Mouse (Mus musculus): ENCODE data around the gene Cabin1.
A peak's percentile ranks its signal among the peaks of the same experiment; 100 is the strongest.

Gene Cabin1

GRCm38 (mm10) chr10:75635019-75635692, 129.0 kb downstream of the Cabin1 start:
- DNase-seq (ENCODE audit: low spot score) = no peak

GRCm38 (mm10) chr10:75634610-75635009, 129.5 kb downstream of the Cabin1 start:
- DNase-seq (ENCODE audit: low spot score) = no peak

DNA sequence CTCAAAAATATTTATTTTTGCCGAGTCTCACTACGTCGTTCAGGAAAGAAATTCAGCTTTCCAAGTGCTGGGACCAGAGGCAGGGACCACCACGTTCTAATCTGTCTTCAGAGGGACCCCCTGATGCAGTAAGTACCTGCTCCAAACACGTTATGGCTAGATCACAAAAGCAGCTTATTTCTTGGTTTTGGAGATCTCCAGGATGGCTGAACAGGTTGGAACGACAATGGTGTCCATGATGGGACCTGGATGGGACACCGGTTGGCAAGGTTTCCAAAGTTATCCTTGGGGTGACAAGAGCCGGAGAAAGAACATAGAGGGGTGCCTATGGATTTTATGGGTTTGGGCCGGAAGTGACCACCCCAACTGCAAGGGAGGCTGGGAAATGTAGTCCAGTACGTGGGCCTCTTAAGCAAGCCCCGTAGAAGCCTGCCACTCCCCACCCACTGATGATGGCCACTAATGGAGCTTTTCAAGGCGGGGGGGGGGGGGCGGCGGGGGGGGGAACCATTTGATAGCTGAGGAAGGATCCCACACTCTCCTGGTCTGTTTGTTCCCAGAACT, 130.5 kb downstream of the Cabin1 start:
- DNase-seq (ENCODE audit: low spot score) = no peak

GRCm38 (mm10) chr10:75633048-75633447, 131.1 kb downstream of the Cabin1 start:
- no peak for DNase-seq (ENCODE audit: low spot score)

DNA sequence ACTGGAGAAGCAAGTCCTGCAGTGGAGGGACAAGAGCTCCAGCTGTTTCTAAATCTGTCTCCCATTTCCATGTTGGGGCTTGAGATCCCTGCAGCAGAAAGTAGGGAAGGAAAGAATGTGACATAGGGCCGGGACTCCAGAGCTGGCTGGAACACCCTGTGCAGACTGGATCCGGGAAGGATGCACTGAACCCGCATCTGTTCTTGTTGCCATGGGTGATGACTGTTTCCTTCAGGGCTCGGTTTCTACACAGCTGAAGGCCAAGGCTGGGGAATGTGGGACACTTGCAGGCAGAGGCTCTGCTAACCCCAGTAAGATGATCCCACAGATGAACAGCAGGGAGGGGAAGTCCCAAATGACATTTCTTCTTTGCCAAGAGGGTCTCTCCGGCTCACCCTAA, 131.5 kb downstream of the Cabin1 start:
- no peak for DNase-seq (ENCODE audit: low spot score)

DNA sequence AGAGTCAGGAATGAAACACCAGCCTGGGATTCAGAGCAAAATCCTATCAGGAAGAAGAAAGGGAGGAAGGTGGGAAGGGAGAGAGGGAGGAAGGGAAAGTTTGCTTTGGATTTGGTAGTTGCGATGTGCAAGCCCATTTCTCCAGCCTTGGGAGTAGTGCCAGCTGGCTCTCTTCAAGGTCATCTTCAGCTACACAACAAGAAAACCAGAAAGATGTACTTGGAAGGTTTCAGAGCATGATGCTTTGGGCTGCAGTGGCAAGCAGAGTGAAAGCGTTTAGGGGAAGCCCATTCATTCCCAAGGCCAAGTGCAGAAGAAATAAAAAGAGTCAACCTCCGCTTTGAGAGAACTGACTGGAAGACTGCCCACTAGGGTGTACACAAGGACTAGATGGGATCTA, 136.7 kb downstream of the Cabin1 start:
- DNase-seq (ENCODE audit: low spot score) = peak; percentile 78

DNA sequence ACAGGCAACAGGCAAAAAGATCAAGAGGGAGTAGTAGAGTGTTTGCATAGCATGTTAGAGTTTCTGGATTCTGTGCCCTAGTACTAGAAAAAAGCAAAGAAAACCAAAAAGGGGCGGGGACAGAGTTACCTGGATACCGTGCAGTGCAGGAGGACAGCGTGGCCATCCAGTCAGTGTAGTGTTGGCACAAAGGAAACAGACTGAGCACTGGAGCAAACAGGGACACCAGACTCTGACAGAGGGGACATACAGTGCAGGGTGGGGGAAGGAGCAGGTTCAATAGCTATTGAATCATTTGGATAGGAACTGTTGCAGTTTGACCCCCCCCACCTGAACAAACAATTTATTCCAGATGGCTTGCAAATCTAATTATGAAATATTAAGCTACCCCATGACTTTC, 137.2 kb downstream of the Cabin1 start:
- DNase-seq (ENCODE audit: low spot score) = no peak

DNA sequence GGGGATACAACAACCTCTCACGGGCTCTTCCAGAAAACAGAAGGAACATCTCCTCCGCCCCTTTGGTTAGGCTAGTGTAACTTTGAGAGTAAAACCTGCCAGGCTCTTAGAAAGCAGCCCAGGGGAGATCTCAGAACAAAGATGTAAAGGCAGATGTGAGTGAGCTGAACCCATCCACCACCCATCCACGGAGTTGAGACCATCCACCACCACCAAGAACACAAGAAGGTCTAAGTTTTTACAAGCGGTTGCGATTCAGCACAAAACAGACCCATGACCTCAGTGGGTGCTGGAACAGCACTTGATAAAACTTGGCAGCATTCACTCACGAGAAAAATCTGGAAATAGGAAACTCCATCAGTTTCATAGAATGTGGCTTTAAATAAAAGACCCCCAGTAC, 138.2 kb downstream of the Cabin1 start:
- no peak for DNase-seq (ENCODE audit: low spot score)

DNA sequence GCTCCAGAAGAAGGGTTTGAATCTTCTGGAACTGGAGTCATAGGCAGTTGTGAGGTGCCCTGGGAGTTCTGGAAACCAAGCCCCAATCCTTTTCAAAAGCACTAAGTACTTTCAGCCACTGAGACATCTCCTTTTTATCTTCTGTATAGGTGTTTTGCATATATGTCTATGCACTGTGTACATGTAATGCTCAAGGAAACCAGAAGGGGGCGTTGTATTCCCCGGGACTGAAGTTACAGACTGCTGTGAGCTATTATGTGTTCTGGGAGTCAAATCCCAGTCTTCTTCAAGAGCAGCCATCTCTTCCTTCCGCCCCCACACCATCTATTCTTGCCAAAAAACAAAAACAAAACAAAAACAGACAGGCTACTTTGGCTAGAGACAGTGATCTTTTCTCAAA, 143.3 kb downstream of the Cabin1 start:
- no peak for DNase-seq (ENCODE audit: low spot score)

GRCm38 (mm10) chr10:75616044-75616443, 148.1 kb downstream of the Cabin1 start:
- no peak for DNase-seq (ENCODE audit: low spot score)

DNA sequence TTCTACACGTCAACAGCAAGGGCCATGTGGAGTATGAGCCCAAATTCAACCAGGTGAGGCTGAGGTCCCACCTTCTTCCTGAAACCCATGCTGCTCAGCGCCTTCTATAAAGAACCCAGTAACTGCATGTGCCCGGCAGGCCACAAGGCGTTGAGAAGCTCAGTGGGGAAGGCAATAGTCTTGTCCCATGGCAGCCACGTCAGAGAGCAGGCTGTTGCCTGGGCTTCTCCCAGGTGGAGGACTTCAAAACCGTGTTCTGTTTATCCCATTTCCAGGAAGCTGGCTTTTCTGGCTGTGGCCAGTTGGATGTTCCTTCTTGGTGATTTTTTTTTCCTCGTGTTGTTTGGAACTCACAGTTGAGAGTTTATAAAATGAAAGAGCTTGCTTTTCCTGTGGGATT, 153.7 kb downstream of the Cabin1 start:
- DNase-seq (ENCODE audit: low spot score) = no peak

DNA sequence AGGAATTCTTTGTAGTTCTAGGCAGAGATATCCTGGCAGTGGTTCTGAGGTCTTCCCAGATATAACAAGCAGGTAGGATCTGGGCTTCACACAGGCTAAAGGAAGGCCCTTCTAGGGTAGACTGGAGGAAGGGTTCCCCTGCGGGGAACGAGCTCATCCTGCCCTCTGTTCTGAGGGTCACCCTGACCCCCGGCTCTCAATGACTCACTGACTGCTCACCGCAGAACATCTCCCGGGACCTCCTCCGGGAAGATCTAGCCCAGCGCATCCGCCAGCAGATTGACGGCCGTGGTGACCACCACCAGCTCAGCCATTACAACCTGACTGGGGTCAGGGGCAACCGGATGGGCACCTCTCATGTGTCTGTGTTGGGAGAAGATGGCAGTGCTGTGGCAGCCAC, 155.2 kb downstream of the Cabin1 start:
- DNase-seq (ENCODE audit: low spot score) = no peak

GRCm38 (mm10) chr10:75607253-75607652, 156.9 kb downstream of the Cabin1 start:
- no peak for DNase-seq (ENCODE audit: low spot score)

- DNase-seq (ENCODE audit: low spot score) = no peak
Observed at GRCm38 (mm10) chr10:75605162-75605846, 158.8 kb downstream of the Cabin1 start.

DNA sequence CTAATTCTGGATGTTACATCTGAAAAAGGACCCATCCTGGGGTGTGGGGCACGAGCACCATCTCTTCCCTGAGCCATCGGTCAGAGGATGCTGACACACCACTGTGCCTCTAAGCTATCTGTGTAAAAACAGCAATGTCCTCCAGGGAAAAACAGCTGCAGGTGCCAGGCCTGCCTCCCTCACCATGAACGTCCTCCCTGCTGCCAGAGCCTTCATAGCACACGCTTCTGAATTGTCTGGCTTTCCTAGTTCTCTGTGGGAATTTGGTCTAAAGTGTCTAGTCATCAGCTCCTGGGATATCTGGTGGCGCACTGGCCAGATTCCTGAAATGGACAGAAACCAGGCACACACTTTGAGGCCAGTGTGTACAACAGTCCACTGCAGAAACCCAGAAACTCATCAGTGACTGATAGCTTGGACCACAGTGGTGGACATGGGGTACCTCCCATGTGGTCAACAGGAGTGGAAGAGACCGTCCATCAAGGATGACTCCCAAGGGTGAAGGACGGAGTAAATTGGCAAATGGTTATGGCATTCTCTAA, 163.9 kb downstream of the Cabin1 start:
- DNase-seq (ENCODE audit: low spot score) = no peak
